Mouse (Mus musculus) small intestine, adult 2 months (tissue): ENCODE data around the gene Fam43b. TPM values are rescaled to one million over a fixed set of nuclear protein-coding genes. Genes with fewer than 3 reads are reported as not detected.

Experiments used
- H3K27ac ChIP-seq: fragments of 200-500 bp; 2 replicates; pipeline ENCODE4 v1.5.1; 2012; ENCODE audit warnings: low read depth, low read length, control low read depth, inconsistent platforms; ENCODE audit not compliant: insufficient read depth
- H3K27me3 ChIP-seq: fragments of 200-500 bp; 2 replicates; pipeline ENCODE4 v1.6.1; 2012; ENCODE audit warnings: mild to moderate bottlenecking, moderate library complexity, low read length, inconsistent platforms; ENCODE audit not compliant: control insufficient read depth, insufficient read depth
- H3K36me3 ChIP-seq: fragments of 200-500 bp; 2 replicates; pipeline ENCODE4 v1.6.1; 2012; ENCODE audit warnings: mild to moderate bottlenecking, low read length, control low read depth, inconsistent platforms; ENCODE audit not compliant: control insufficient read depth, insufficient read depth
- H3K4me1 ChIP-seq: fragments of 200-500 bp; 2 replicates; pipeline ENCODE4 v1.6.1; 2012; ENCODE audit warnings: low read length, inconsistent platforms, mixed read lengths; ENCODE audit not compliant: control insufficient read depth, insufficient read depth, insufficient read length
- H3K4me3 ChIP-seq: fragments of 200-500 bp; 2 replicates; pipeline ENCODE4 v1.5.1; 2012; ENCODE audit warnings: low read depth, mild to moderate bottlenecking, control low read depth, inconsistent platforms, low read length, moderate library complexity
- CTCF ChIP-seq: fragments of 200-500 bp; IDR thresholded peaks from 2 replicates; pipeline ENCODE4 v1.5.1; 2012; ENCODE audit warnings: low read depth, mild to moderate bottlenecking, control low read depth, inconsistent platforms, low read length, moderate library complexity, mixed read lengths; ENCODE audit not compliant: insufficient replicate concordance, insufficient read length; ENCODE audit errors: extremely low read depth
- POLR2A ChIP-seq: fragments of 200-500 bp; IDR thresholded peaks from 2 replicates; pipeline ENCODE4 v1.6.1; 2012; ENCODE audit warnings: low read depth, mild to moderate bottlenecking, control low read depth, inconsistent platforms, low read length, moderate library complexity
- WGBS: fragments of 180-500 bp; shearing (Covaris S2); methylation state at CpG from one replicate; pipeline ENCODE4 v1.1.7; 2018; 5-methylcytosine and 5-hydroxymethylcytosine counted together
- polyA plus RNA-seq: library from polyadenylated mRNA; depleted of rRNA; stranded (reverse); fragments of >200 nt; gene quantifications from 2 replicates; pipeline ENCODE4 v1.2.3, GENCODE M21; 2012

Gene Fam43b
- polyA plus RNA-seq, 1 experiment, result not detected

DNA sequence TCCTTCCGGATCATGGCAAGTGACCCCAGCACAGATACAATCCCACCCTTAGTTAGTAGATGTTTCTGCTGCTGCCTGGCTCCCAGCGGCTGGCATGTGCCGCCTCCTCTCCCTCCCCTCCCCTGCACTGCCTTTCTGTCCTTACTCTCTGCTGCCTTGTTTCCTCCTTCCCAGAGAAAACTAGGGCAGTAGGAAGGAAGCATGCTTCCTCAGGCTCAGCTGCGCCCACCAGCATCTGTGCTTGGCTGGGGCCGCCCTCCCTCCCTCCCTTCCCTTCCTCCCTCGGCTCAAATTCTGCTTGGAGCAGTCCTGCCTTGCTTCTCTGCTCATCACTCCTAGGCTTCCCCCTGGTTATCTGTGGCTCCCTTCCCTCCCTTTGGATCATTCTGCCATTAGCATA is 18.4 kb upstream of the Fam43b start:
- 61% methylated on average over 6 of the region's 6 CpGs for WGBS
- Histone ChIP-seq H3K4me3 (no peak overlapping the region), H3K27ac (no peak overlapping the region), H3K36me3 (no peaks in the 10 kb centered on the region), H3K4me1 (peaks cover 4% of the 10 kb centered on the region; the same call in 1 of the 2 replicates), H3K27me3 (no peaks in the 10 kb centered on the region)
- TF ChIP-seq POLR2A (no peak), CTCF (no peak)

DNA sequence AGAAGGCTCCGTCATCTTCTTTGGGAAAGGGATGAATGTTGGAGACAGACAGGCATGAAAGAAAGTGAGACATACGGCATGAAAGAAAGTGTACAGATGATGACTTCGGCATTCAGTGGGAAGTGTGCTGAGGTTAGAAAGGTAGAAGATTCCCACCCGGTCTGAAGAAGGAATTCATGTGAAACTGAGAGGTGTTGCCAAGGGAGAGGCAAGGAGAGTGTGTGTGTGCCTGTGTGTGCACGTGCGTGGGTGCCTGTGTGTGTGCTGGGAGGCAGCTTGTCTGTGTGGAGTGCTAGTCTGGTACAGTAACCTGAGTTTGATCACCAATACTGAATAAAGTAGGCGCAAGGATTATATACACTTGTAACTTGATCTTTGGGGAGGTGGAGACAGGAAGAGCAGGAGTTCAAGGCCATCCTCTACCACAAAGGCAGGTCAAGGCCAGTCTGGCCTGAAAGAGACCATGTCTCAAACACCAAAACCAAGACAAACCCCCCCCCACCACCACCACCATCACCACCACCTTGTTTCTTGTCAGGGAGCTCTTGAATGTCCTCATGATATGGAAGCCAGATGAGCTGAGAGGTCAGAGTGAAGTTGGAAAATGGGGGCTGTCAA is 15.3 kb upstream of the Fam43b start:
- Histone ChIP-seq H3K27me3 (no peaks in the 10 kb centered on the region), H3K36me3 (no peaks in the 10 kb centered on the region), H3K4me1 (peaks cover 5% of the 10 kb centered on the region; the same call in 1 of the 2 replicates), H3K27ac (no peak overlapping the region), H3K4me3 (no peak overlapping the region)
- TF ChIP-seq CTCF (no peak), POLR2A (no peak)
- WGBS, result 41% methylated on average over 7 of the region's 7 CpGs

DNA sequence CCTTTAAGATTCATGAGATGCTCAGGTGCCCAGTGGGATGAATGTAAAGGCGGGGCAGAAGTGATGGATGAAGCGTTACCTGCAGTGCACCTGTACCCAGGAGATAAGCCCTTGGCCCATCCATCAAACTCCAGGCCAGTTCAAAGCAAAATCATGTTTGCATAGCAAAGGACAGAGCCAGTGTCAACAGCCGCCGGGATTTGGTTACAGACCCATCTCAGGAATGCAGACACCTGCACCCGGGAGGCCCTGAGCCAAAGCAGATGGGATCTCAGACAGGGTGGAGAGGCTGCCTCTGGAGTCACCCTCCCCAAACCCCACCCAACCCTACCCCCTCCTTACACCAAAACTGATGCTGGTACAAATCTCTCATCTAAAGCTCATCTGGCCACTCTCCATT is 14.7 kb upstream of the Fam43b start:
- peaks cover 5% of the 10 kb centered on the region; the same call in 1 of the 2 replicates for H3K4me1 ChIP-seq
- 13% methylated on average over 5 of the region's 5 CpGs for WGBS
- no peaks in the 10 kb centered on the region for H3K36me3 ChIP-seq
- H3K4me3 ChIP-seq, result no peak overlapping the region
- no peak for TF ChIP-seq POLR2A
- TF ChIP-seq CTCF, result no peak
- H3K27ac ChIP-seq, result no peak overlapping the region
- H3K27me3 ChIP-seq, result no peaks in the 10 kb centered on the region

DNA sequence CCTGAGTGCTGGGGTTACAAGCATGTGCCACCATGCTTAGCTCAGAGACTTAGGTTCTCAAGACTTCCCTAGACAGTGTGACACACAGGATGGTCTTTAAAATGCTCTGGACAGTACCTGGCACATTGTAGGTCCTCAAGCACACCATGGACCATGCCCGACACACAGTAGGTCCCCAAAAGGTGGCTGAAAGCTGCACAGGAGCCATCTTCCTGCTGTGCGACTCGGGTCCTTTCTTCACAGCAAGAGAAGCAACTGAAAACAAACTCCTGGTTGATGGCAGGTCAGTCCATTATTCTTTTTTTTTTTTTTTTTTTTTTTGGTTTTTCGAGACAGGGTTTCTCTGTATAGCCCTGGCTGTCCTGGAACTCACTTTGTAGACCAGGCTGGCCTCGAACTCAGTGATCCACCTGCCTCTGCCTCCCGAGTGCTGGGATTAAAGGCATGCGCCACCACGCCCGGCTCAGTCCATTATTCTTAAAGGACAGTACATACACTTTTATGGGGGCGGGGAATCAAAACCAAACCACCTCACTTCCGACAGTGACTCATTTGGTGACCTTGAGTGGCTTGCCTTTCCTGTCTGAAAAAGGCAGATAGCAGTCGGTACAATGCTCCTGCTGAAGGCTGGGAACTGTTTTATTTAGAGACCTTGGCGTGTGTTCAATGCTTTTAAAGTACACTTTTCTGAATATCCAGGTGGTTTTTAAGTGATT is 11.3 kb upstream of the Fam43b start:
- Histone ChIP-seq H3K27me3 (no peaks in the 10 kb centered on the region), H3K36me3 (no peaks in the 10 kb centered on the region), H3K4me3 (no peak overlapping the region), H3K4me1 (peaks cover 5% of the 10 kb centered on the region; the same call in 1 of the 2 replicates), H3K27ac (no peak overlapping the region)
- WGBS, result 27% methylated on average over 13 of the region's 13 CpGs
- TF ChIP-seq POLR2A (no peak), CTCF (no peak)

DNA sequence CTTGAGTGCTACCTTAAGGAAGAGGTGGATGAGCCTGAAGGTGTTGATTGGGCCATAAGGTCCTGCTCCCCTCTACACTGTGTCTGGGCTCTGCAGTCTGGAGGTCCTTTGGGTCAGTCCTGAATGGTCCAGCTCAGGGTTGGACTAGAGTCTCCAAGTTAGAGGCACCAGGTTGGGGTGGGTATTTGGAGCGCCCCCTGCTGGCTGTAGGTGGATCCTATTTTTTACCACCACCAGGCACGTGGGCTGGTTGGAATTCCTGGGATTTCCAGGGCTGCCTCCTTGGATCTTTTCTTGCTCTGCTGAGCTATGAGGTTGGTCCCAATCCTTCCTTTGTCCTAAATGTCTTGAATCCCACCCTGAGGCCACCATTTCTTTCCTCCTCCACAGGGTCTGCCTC is 8.5 kb upstream of the Fam43b start:
- Histone ChIP-seq H3K4me1 (peaks cover 5% of the 10 kb centered on the region; the same call in 1 of the 2 replicates), H3K4me3 (no peak overlapping the region), H3K36me3 (no peaks in the 10 kb centered on the region), H3K27me3 (peaks cover 3% of the 10 kb centered on the region; the same call in 1 of the 2 replicates), H3K27ac (no peak overlapping the region)
- TF ChIP-seq POLR2A (no peak), CTCF (peak; percentile 88; the same call in 1 of the 2 replicates)
- 14% methylated on average over 2 of the region's 2 CpGs for WGBS

DNA sequence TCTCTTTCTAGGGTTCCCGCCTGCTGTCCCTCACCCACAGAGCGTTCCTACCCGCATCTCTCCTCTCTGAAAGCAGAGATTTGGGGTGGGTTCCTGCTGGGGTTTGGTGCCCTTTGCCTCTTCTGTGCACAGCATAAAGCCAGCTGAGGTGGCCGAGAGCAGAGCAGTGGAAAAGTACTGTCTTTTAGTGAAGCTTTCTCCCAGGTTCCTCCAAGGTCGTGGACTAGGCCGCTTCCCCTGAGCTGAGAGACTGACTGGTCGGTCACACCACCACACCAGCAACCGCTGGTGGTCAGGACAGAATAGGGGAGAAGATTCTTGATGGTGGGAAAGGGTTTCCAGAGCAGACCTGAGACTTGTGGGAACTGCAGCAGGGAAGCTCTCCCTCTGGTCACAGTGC is 383 bp upstream of the Fam43b start:
- no peaks in the 10 kb centered on the region for H3K36me3 ChIP-seq
- WGBS, result 19% methylated on average over 8 of the region's 8 CpGs
- H3K4me1 ChIP-seq, result peaks cover 6% of the 10 kb centered on the region; the same call in 1 of the 2 replicates
- H3K27ac ChIP-seq, result no peak overlapping the region
- TF ChIP-seq CTCF, result no peak
- no peak for TF ChIP-seq POLR2A
- no peak overlapping the region for H3K4me3 ChIP-seq
- peaks cover 50% of the 10 kb centered on the region for H3K27me3 ChIP-seq
